Mouse (Mus musculus) cerebellum, adult 2 months (tissue): Measurements from ENCODE around the gene Oscar.

ENCODE experiments used
- CTCF ChIP-seq: fragments of 200-500 bp; IDR thresholded peaks from 2 replicates; pipeline ENCODE4 v1.5.1; 2011; ENCODE audit warnings: low read depth, mild to moderate bottlenecking, control low read depth, low read length, moderate library complexity, borderline replicate concordance; ENCODE audit not compliant: insufficient read depth
- POLR2A ChIP-seq: fragments of 200-500 bp; IDR thresholded peaks from 2 replicates; pipeline ENCODE4 v1.6.1; 2011; ENCODE audit warnings: low read length, control low read depth, borderline replicate concordance; ENCODE audit not compliant: insufficient read depth

DNA sequence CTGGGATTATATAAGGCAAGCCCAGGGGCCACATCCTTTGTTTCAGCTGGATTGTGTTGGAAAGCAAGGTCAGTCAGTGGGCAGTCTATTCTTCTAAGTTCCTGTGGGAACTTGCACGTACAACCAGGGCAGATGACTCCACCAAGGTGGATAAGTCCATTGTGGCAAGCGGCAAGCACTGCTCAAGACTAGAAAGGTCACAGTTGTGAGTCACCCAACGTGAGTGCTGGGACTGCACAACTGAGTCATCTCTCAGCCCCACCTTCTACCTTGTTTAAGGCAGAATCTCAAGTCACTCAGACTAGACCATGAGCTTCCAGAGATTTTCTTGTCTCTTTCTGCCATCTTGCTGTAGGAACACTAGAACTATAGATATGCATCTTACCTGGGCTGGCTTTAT, 25.4 kb downstream of the Oscar start:
- TF ChIP-seq POLR2A (no peak), CTCF (no peak)
